Mouse (Mus musculus) spleen, adult 2 months (tissue): ENCODE measurements around the gene Ssh2.

Experiments used
- CTCF ChIP-seq: fragments of 200-500 bp; IDR thresholded peaks from 2 replicates; pipeline ENCODE4 v1.5.1; 2011; ENCODE audit warnings: mild to moderate bottlenecking, inconsistent platforms; ENCODE audit not compliant: insufficient read depth, insufficient read length, insufficient replicate concordance; ENCODE audit errors: extremely low read depth
- POLR2A ChIP-seq: fragments of 200-500 bp; IDR thresholded peaks from 2 replicates; pipeline ENCODE4 v1.6.1; 2011; ENCODE audit warnings: low read depth, low read length, inconsistent platforms

GRCm38 (mm10) chr11:77500361-77501325 is 284.6 kb downstream of the Ssh2 start:
- TF ChIP-seq CTCF = no peak
- TF ChIP-seq POLR2A = no peak
